Mouse (Mus musculus): ENCODE data around the gene Dennd1b. TPM values are rescaled to one million over a fixed set of nuclear protein-coding genes. Genes with fewer than 3 reads are reported as not detected.

Dennd1b gene
- total and polyA plus RNA-seq, 3 experiments = 8.0 to 8.9 (median 8.0) TPM

- Histone ChIP-seq H3K27ac (ENCODE audit: insufficient read depth, low read depth) (no peak overlapping the region), H3K9ac (ENCODE audit: insufficient read depth, low read depth) (no peak overlapping the region), H3K36me3 (replicated peaks in 1 of 2; ENCODE audit: control insufficient read depth in 1 of 2, insufficient read depth in 1 of 2, low read length in 1 of 2) (peaks cover 2 to 16% of the 10 kb centered on the region in 2 experiments), H3K4me2 (ENCODE audit: insufficient read depth, low read depth, poor library complexity, severe bottlenecking) (no peak overlapping the region), H3K4me3 (replicated peaks in 1 of 3; ENCODE audit: low read depth in 2 of 3, low read length in 2 of 3, poor library complexity in 1 of 3) (no peak overlapping the region), H3K79me2 (replicated peaks; ENCODE audit: control insufficient read depth, extremely low read depth, insufficient read depth, poor library complexity, severe bottlenecking) (no peaks in the 10 kb centered on the region), H3K9me3 (replicated peaks; ENCODE audit: low read length) (no peaks in the 10 kb centered on the region), H3K27me3 (replicated peaks) (no peaks in the 10 kb centered on the region), H3K4me1 (ENCODE audit: control insufficient read depth in 1 of 2, insufficient read depth in 2 of 2) (no peaks in the 10 kb centered on the region)
- in situ Hi-C loops (cut with MboI; ENCODE audit: low pct_ligation_motif_present, low pct_unique_long_range_greater_than_20kb, low sequenced_read_pairs) = loop anchor here (25.0 kb wide), 1 partner anchor 250 kb away; the partner anchor contains the start of gene Lhx9
- no peak for DNase-seq (ENCODE audit: extremely low read depth)
- dilution Hi-C loops (cut with MboI; ENCODE audit: extremely low pct_ligation_motif_present, extremely low pct_unique_long_range_greater_than_20kb, low sequenced_read_pairs) = no loop called here
- TF ChIP-seq JUND (conservative IDR thresholded peaks at IDR 0.05; ENCODE audit: low read depth, low read length) (no peak), E2F4 (IDR thresholded peaks at IDR 0.05; ENCODE audit: insufficient replicate concordance, low read depth, low read length) (no peak), GABPA (IDR thresholded peaks at IDR 0.05; ENCODE audit: insufficient replicate concordance, low read depth, low read length) (no peak), CHD1 (IDR thresholded peaks at IDR 0.05; ENCODE audit: low read depth, low read length) (no peak), SIN3A (IDR thresholded peaks at IDR 0.05; ENCODE audit: low read length) (no peak), ETS1 (conservative IDR thresholded peaks at IDR 0.05; ENCODE audit: low read depth, low read length) (no peak), ZNF384 (IDR thresholded peaks at IDR 0.05; ENCODE audit: low read depth, low read length) (no peak), POLR2AphosphoS2 (IDR thresholded peaks at IDR 0.05; ENCODE audit: low read depth, low read length) (no peak), MAX (IDR thresholded peaks at IDR 0.05; ENCODE audit: low read length) (no peak), ZKSCAN1 (IDR thresholded peaks at IDR 0.05; ENCODE audit: borderline replicate concordance, low read depth, low read length) (no peak), KAT2A (IDR thresholded peaks at IDR 0.05; ENCODE audit: insufficient replicate concordance, low read length) (no peak), CTCF (conservative IDR thresholded peaks at IDR 0.05 in 1 of 2, IDR thresholded peaks at IDR 0.05 in 1 of 2; ENCODE audit: low read depth in 2 of 2, low read length in 2 of 2) (no peak), JUN (IDR thresholded peaks at IDR 0.05; ENCODE audit: insufficient read depth, low read depth, low read length) (no peak), NELFE (IDR thresholded peaks at IDR 0.05; ENCODE audit: low read depth, low read length) (no peak), ZC3H11A (IDR thresholded peaks at IDR 0.05; ENCODE audit: low read depth, low read length) (no peak), UBTF (IDR thresholded peaks at IDR 0.05; ENCODE audit: low read depth, low read length) (no peak), RAD21 (IDR thresholded peaks at IDR 0.05; ENCODE audit: low read depth, low read length) (no peak)
Observed at GRCm38 (mm10) chr1:139087564-139087963, 124.3 kb downstream of the Dennd1b start.

GRCm38 (mm10) chr1:139090744-139091143 lies 127.5 kb downstream of the Dennd1b start:
- no peak for DNase-seq (ENCODE audit: extremely low read depth)
- peaks cover 5 to 19% of the 10 kb centered on the region in 2 experiments for H3K36me3 ChIP-seq (replicated peaks in 1 of 2; ENCODE audit: control insufficient read depth in 1 of 2, insufficient read depth in 1 of 2, low read length in 1 of 2)
- H3K4me2 ChIP-seq (ENCODE audit: insufficient read depth, low read depth, poor library complexity, severe bottlenecking) = no peak overlapping the region
- in situ Hi-C loops (cut with MboI; ENCODE audit: low pct_ligation_motif_present, low pct_unique_long_range_greater_than_20kb, low sequenced_read_pairs) = loop anchor here (25.0 kb wide), 1 partner anchor 253 kb away; the partner anchor contains the start of gene Lhx9
- no peak overlapping the region for H3K4me3 ChIP-seq (replicated peaks in 1 of 3; ENCODE audit: low read depth in 2 of 3, low read length in 2 of 3, poor library complexity in 1 of 3)
- no peaks in the 10 kb centered on the region for H3K79me2 ChIP-seq (replicated peaks; ENCODE audit: control insufficient read depth, extremely low read depth, insufficient read depth, poor library complexity, severe bottlenecking)
- no peaks in the 10 kb centered on the region for H3K27me3 ChIP-seq (replicated peaks)
- no peaks in the 10 kb centered on the region for H3K4me1 ChIP-seq (ENCODE audit: control insufficient read depth in 1 of 2, insufficient read depth in 2 of 2)
- no peaks in the 10 kb centered on the region for H3K9me3 ChIP-seq (replicated peaks; ENCODE audit: low read length)
- dilution Hi-C loops (cut with MboI; ENCODE audit: extremely low pct_ligation_motif_present, extremely low pct_unique_long_range_greater_than_20kb, low sequenced_read_pairs) = no loop called here
- H3K9ac ChIP-seq (ENCODE audit: insufficient read depth, low read depth) = no peak overlapping the region
- H3K27ac ChIP-seq (ENCODE audit: insufficient read depth, low read depth) = no peak overlapping the region
- TF ChIP-seq MAFK (IDR thresholded peaks at IDR 0.05; ENCODE audit: insufficient replicate concordance, low read length) (no peak), ZC3H11A (IDR thresholded peaks at IDR 0.05; ENCODE audit: low read depth, low read length) (no peak), EP300 (IDR thresholded peaks at IDR 0.05; ENCODE audit: low read length) (no peak), UBTF (IDR thresholded peaks at IDR 0.05; ENCODE audit: low read depth, low read length) (no peak), TBP (conservative IDR thresholded peaks at IDR 0.05; ENCODE audit: low read depth, low read length) (no peak), NRF1 (IDR thresholded peaks at IDR 0.05; ENCODE audit: low read depth, low read length) (no peak), ZKSCAN1 (IDR thresholded peaks at IDR 0.05; ENCODE audit: borderline replicate concordance, low read depth, low read length) (no peak), MEF2A (IDR thresholded peaks at IDR 0.05; ENCODE audit: borderline replicate concordance, low read depth, low read length) (no peak)
